Mouse (Mus musculus) heart, embryonic 12.5 days (tissue): ENCODE measurements at regions not wholly inside any gene's neighbourhood (a gene's known extent, or its start where the extent isn't known, plus 50 kb on each side); places are given as distances from the start of the nearest gene placed in this dataset.

Source experiments
- ATAC-seq: fragments of 200-750 bp; cut with Nextera tagmentation; 2 replicates; pipeline ENCODE4 v1.8.0; 2017; ENCODE audit warnings: moderate TSS enrichment, moderate library complexity; ENCODE audit not compliant: insufficient number of reproducible peaks, low FRiP score
- H3K27ac ChIP-seq: fragments of 300-500 bp; sonication (generic); 2 replicates; pipeline ENCODE4 v1.5.1; 2016; ENCODE audit warnings: mild to moderate bottlenecking, moderate library complexity; ENCODE audit not compliant: poor library complexity, severe bottlenecking
- H3K27me3 ChIP-seq: fragments of 300-500 bp; sonication (generic); replicated peaks from 2 replicates; pipeline ENCODE4 v1.6.1; 2016; ENCODE audit warnings: mild to moderate bottlenecking, moderate library complexity
- H3K36me3 ChIP-seq: fragments of 300-500 bp; sonication (generic); 2 replicates; pipeline ENCODE4 v1.6.1; 2016; ENCODE audit warnings: mild to moderate bottlenecking, moderate library complexity
- H3K4me1 ChIP-seq: fragments of 300-500 bp; sonication (generic); replicated peaks from 2 replicates; pipeline ENCODE4 v1.6.1; 2016; ENCODE audit warnings: mild to moderate bottlenecking
- H3K4me2 ChIP-seq: fragments of 300-500 bp; sonication (generic); 2 replicates; pipeline ENCODE4 v1.6.1; 2016; ENCODE audit warnings: mild to moderate bottlenecking, moderate library complexity
- H3K4me3 ChIP-seq: fragments of 300-500 bp; sonication (generic); 2 replicates; pipeline ENCODE4 v1.5.1; 2016; ENCODE audit warnings: mild to moderate bottlenecking
- H3K9ac ChIP-seq: fragments of 300-500 bp; sonication (generic); 2 replicates; pipeline ENCODE4 v1.6.1; 2016; ENCODE audit warnings: mild to moderate bottlenecking, moderate library complexity
- H3K9me3 ChIP-seq: fragments of 300-500 bp; sonication (generic); replicated peaks from 2 replicates; pipeline ENCODE4 v1.6.1; 2016; ENCODE audit warnings: mild to moderate bottlenecking, moderate library complexity
- WGBS: fragments of 180-500 bp; shearing (Covaris S2); methylation state at CpG from one replicate; pipeline ENCODE4 v1.1.7; 2016; 5-methylcytosine and 5-hydroxymethylcytosine counted together

- ATAC-seq: no peak
- Histone ChIP-seq H3K36me3 (no peaks in the 10 kb centered on the region), H3K27me3 (no peaks in the 10 kb centered on the region), H3K9me3 (no peaks in the 10 kb centered on the region), H3K4me3 (no peak overlapping the region), H3K9ac (no peak overlapping the region), H3K4me1 (peaks cover 12% of the 10 kb centered on the region), H3K4me2 (no peak overlapping the region), H3K27ac (no peak overlapping the region; the same call in 1 of the 2 replicates)
- 26% methylated on average over 4 of the region's 4 CpGs for WGBS
Measured at GRCm38 (mm10) chr2:80855214-80855613, 238.2 kb downstream of the Nup35 start.

GRCm38 (mm10) chr2:80870046-80870445 is 253.0 kb downstream of the Nup35 start:
- no peak for ATAC-seq
- H3K27ac ChIP-seq: no peak overlapping the region
- WGBS: 78% methylated on average over 8 of the region's 9 CpGs
- no peaks in the 10 kb centered on the region for H3K27me3 ChIP-seq
- no peaks in the 10 kb centered on the region for H3K9me3 ChIP-seq
- no peak overlapping the region for H3K4me3 ChIP-seq
- no peaks in the 10 kb centered on the region for H3K4me1 ChIP-seq
- no peak overlapping the region for H3K4me2 ChIP-seq
- no peaks in the 10 kb centered on the region for H3K36me3 ChIP-seq
- H3K9ac ChIP-seq: no peak overlapping the region

GRCm38 (mm10) chr2:80870458-80870857 is 253.4 kb downstream of the Nup35 start:
- 82% methylated on average over 6 of the region's 6 CpGs for WGBS
- no peaks in the 10 kb centered on the region for H3K4me1 ChIP-seq
- no peaks in the 10 kb centered on the region for H3K9me3 ChIP-seq
- no peak overlapping the region for H3K4me2 ChIP-seq
- no peak overlapping the region for H3K9ac ChIP-seq
- H3K27ac ChIP-seq: no peak overlapping the region
- H3K36me3 ChIP-seq: no peaks in the 10 kb centered on the region
- no peak overlapping the region for H3K4me3 ChIP-seq
- no peaks in the 10 kb centered on the region for H3K27me3 ChIP-seq
- ATAC-seq: no peak

GRCm38 (mm10) chr2:80871356-80871755 is 254.3 kb downstream of the Nup35 start:
- H3K4me2 ChIP-seq: no peak overlapping the region
- H3K27me3 ChIP-seq: no peaks in the 10 kb centered on the region
- H3K9me3 ChIP-seq: no peaks in the 10 kb centered on the region
- 84% methylated on average over 6 of the region's 6 CpGs for WGBS
- no peaks in the 10 kb centered on the region for H3K36me3 ChIP-seq
- no peaks in the 10 kb centered on the region for H3K4me1 ChIP-seq
- H3K9ac ChIP-seq: no peak overlapping the region
- H3K4me3 ChIP-seq: no peak overlapping the region
- ATAC-seq: no peak
- no peak overlapping the region for H3K27ac ChIP-seq

GRCm38 (mm10) chr2:80878437-80878836 is 261.4 kb downstream of the Nup35 start:
- 85% methylated on average over 2 of the region's 2 CpGs for WGBS
- Histone ChIP-seq H3K4me2 (no peak overlapping the region), H3K9me3 (no peaks in the 10 kb centered on the region), H3K36me3 (no peaks in the 10 kb centered on the region), H3K9ac (no peak overlapping the region), H3K4me1 (no peaks in the 10 kb centered on the region), H3K27me3 (no peaks in the 10 kb centered on the region), H3K4me3 (no peak overlapping the region), H3K27ac (no peak overlapping the region)
- ATAC-seq: no peak

- H3K4me1 ChIP-seq: no peaks in the 10 kb centered on the region
- H3K27me3 ChIP-seq: no peaks in the 10 kb centered on the region
- 84% methylated on average over 5 of the region's 5 CpGs for WGBS
- 0 out of 2 replicates have a peak, but pooled peaks cover 3% of the 10 kb centered on the region for H3K9me3 ChIP-seq
- no peak overlapping the region for H3K4me3 ChIP-seq
- no peak overlapping the region for H3K4me2 ChIP-seq
- H3K27ac ChIP-seq: no peak overlapping the region
- ATAC-seq: no peak
- H3K9ac ChIP-seq: no peak overlapping the region
- H3K36me3 ChIP-seq: no peaks in the 10 kb centered on the region
Measured at GRCm38 (mm10) chr2:80884231-80884630, 267.2 kb downstream of the Nup35 start.

GRCm38 (mm10) chr2:80902050-80902449 is 285.0 kb downstream of the Nup35 start:
- Histone ChIP-seq H3K4me1 (no peaks in the 10 kb centered on the region), H3K36me3 (no peaks in the 10 kb centered on the region), H3K27me3 (no peaks in the 10 kb centered on the region), H3K9ac (no peak overlapping the region), H3K4me2 (no peak overlapping the region), H3K4me3 (no peak overlapping the region), H3K9me3 (no peaks in the 10 kb centered on the region), H3K27ac (no peak overlapping the region)
- WGBS: 78% methylated on average over 3 of the region's 3 CpGs
- ATAC-seq: no peak

- no peak for ATAC-seq
- Histone ChIP-seq H3K4me3 (no peak overlapping the region), H3K9ac (no peak overlapping the region), H3K27ac (no peak overlapping the region), H3K4me1 (no peaks in the 10 kb centered on the region), H3K27me3 (no peaks in the 10 kb centered on the region), H3K36me3 (no peaks in the 10 kb centered on the region), H3K4me2 (no peak overlapping the region), H3K9me3 (peaks cover 3% of the 10 kb centered on the region; the same call in 1 of the 2 replicates)
- WGBS: 79% methylated on average over 2 of the region's 2 CpGs
Measured at GRCm38 (mm10) chr2:80913478-80913877, 296.4 kb downstream of the Nup35 start.

GRCm38 (mm10) chr2:80945521-80945920 is 328.5 kb downstream of the Nup35 start:
- Histone ChIP-seq H3K9me3 (no peaks in the 10 kb centered on the region), H3K36me3 (no peaks in the 10 kb centered on the region), H3K4me1 (no peaks in the 10 kb centered on the region), H3K27me3 (no peaks in the 10 kb centered on the region), H3K4me2 (no peak overlapping the region), H3K4me3 (no peak overlapping the region), H3K27ac (no peak overlapping the region), H3K9ac (no peak overlapping the region)
- 77% methylated on average over 3 of the region's 3 CpGs for WGBS
- no peak for ATAC-seq

- WGBS: 80% methylated on average over 5 of the region's 5 CpGs
- H3K36me3 ChIP-seq: no peaks in the 10 kb centered on the region
- no peak overlapping the region for H3K4me2 ChIP-seq
- H3K27ac ChIP-seq: no peak overlapping the region
- H3K4me3 ChIP-seq: no peak overlapping the region
- peaks cover 15% of the 10 kb centered on the region for H3K4me1 ChIP-seq
- H3K9ac ChIP-seq: no peak overlapping the region
- no peaks in the 10 kb centered on the region for H3K27me3 ChIP-seq
- no peaks in the 10 kb centered on the region for H3K9me3 ChIP-seq
- ATAC-seq: no peak
Measured at GRCm38 (mm10) chr2:80966766-80967165, 349.7 kb downstream of the Nup35 start.

GRCm38 (mm10) chr2:80967260-80967659 is 350.2 kb downstream of the Nup35 start:
- Histone ChIP-seq H3K36me3 (no peaks in the 10 kb centered on the region), H3K9ac (no peak overlapping the region), H3K4me2 (no peak overlapping the region), H3K4me1 (peaks cover 15% of the 10 kb centered on the region), H3K27me3 (no peaks in the 10 kb centered on the region), H3K9me3 (no peaks in the 10 kb centered on the region), H3K27ac (no peak overlapping the region), H3K4me3 (no peak overlapping the region)
- WGBS: 82% methylated on average over 11 of the region's 11 CpGs
- ATAC-seq: no peak

GRCm38 (mm10) chr2:80969354-80969753 is 352.3 kb downstream of the Nup35 start:
- no peaks in the 10 kb centered on the region for H3K27me3 ChIP-seq
- no peak overlapping the region for H3K4me3 ChIP-seq
- peaks cover 15% of the 10 kb centered on the region for H3K4me1 ChIP-seq
- H3K4me2 ChIP-seq: 0 out of 2 replicates have a peak overlapping the region, but pooled peaks have one; percentile 12
- no peaks in the 10 kb centered on the region for H3K9me3 ChIP-seq
- no peak overlapping the region for H3K9ac ChIP-seq
- H3K27ac ChIP-seq: peak overlapping the region; percentile 79
- 12% methylated on average over 5 of the region's 5 CpGs for WGBS
- H3K36me3 ChIP-seq: no peaks in the 10 kb centered on the region
- peak; percentile 68 for ATAC-seq
